Mouse (Mus musculus) C2C12 (cell line): Measurements from ENCODE around the gene Tmprss9.

Source experiments
- CEBPB ChIP-seq: IDR thresholded peaks from one replicate; pipeline ENCODE4 v1.6.1; 2011; ENCODE audit warnings: low read depth, mild to moderate bottlenecking, control low read depth, moderate library complexity
- CTCF ChIP-seq: IDR thresholded peaks from one replicate; pipeline ENCODE4 v1.5.1; 2011; ENCODE audit not compliant: control insufficient read depth, insufficient read depth, insufficient read length
- MAX ChIP-seq: IDR thresholded peaks from one replicate; pipeline ENCODE4 v1.6.1; 2011; ENCODE audit warnings: mild to moderate bottlenecking, control low read depth
- MYOD1 ChIP-seq: IDR thresholded peaks from one replicate; pipeline ENCODE4 v1.6.1; 2011; ENCODE audit warnings: low read depth; ENCODE audit not compliant: control insufficient read depth, insufficient read length

GRCm38 (mm10) chr10:80946684-80947437, 75.2 kb downstream of the Tmprss9 start:
- TF ChIP-seq CTCF (no peak), MYOD1 (no peak), MAX (no peak), CEBPB (no peak)
